Mouse (Mus musculus) CH12.LX (cell line): Measurements from ENCODE around the gene Terb1. TPM values are rescaled to one million over a fixed set of nuclear protein-coding genes. Genes with fewer than 3 reads are reported as not detected.

Experiments
- DNase-seq: peaks from one replicate; pipeline ENCODE4 v3.0.0-alpha.2; 2013; ENCODE audit errors: extremely low read depth
- H3K27ac ChIP-seq: 2 replicates; pipeline ENCODE4 v1.5.1; 2012; ENCODE audit warnings: low read depth, mild to moderate bottlenecking, control low read depth, moderate library complexity; ENCODE audit not compliant: insufficient read depth
- H3K27me3 ChIP-seq: replicated peaks from 2 replicates; pipeline ENCODE3; 2012; ENCODE audit warnings: inconsistent platforms
- H3K36me3 ChIP-seq, 2 experiments: replicated peaks in 1 of 2; 2 replicates each; pipeline versions ENCODE3 to v1.6.1; 2012; ENCODE audit warnings: inconsistent platforms in 1 of 2, low read length in 1 of 2, mild to moderate bottlenecking in 1 of 2, mixed read lengths in 1 of 2, moderate library complexity in 1 of 2; ENCODE audit not compliant: control insufficient read depth in 1 of 2, insufficient read depth in 1 of 2
- H3K4me1 ChIP-seq, 2 experiments: 2 replicates each; pipeline ENCODE4 v1.6.1; 2012; ENCODE audit warnings: inconsistent platforms in 1 of 2, moderate library complexity in 1 of 2; ENCODE audit not compliant: insufficient read depth in 2 of 2, control insufficient read depth in 1 of 2
- H3K4me2 ChIP-seq: 2 replicates; pipeline ENCODE4 v1.6.1; 2012; ENCODE audit warnings: low read depth, mild to moderate bottlenecking, control low read depth; ENCODE audit not compliant: poor library complexity, insufficient read depth, severe bottlenecking
- H3K4me3 ChIP-seq, 3 experiments: fragments of 150-350 bp in 1 of 3; sonication (generic) in 1 of 3; replicated peaks in 1 of 3; 2 replicates each; pipeline versions ENCODE3 to v1.5.1; 2011 to 2012; ENCODE audit warnings: low read depth in 2 of 3, low read length in 2 of 3, mild to moderate bottlenecking in 2 of 3, moderate library complexity in 2 of 3, control low read depth in 1 of 3, improper control_type of control experiment in 1 of 3, inconsistent platforms in 1 of 3, mixed read lengths in 1 of 3; ENCODE audit not compliant: poor library complexity in 1 of 3
- H3K79me2 ChIP-seq: replicated peaks from 2 replicates; pipeline ENCODE4 v1.6.1; 2012; ENCODE audit warnings: mild to moderate bottlenecking, moderate library complexity; ENCODE audit not compliant: control insufficient read depth, poor library complexity, insufficient read depth, severe bottlenecking; ENCODE audit errors: extremely low read depth
- H3K9ac ChIP-seq: 2 replicates; pipeline ENCODE4 v1.6.1; 2012; ENCODE audit warnings: low read depth, mild to moderate bottlenecking, control low read depth, moderate library complexity; ENCODE audit not compliant: insufficient read depth
- H3K9me3 ChIP-seq: replicated peaks from 2 replicates; pipeline ENCODE3; 2012; ENCODE audit warnings: low read length, inconsistent platforms, mixed read lengths
- CHD1 ChIP-seq: IDR thresholded peaks from 2 replicates; pipeline ENCODE4 v1.6.1; 2012; ENCODE audit warnings: low read depth, low read length, improper control_type of control experiment, inconsistent platforms
- EP300 ChIP-seq: IDR thresholded peaks from 2 replicates; pipeline ENCODE4 v1.6.1; 2011; ENCODE audit warnings: low read length, improper control_type of control experiment
- IRF4 ChIP-seq: IDR thresholded peaks from 2 replicates; pipeline ENCODE4 v1.6.1; 2014; ENCODE audit warnings: low read depth, mild to moderate bottlenecking, inconsistent platforms, low read length, improper control_type of control experiment
- MAFK ChIP-seq: IDR thresholded peaks from 2 replicates; pipeline ENCODE4 v1.6.1; 2011; ENCODE audit warnings: low read length, improper control_type of control experiment; ENCODE audit not compliant: insufficient replicate concordance
- MAX ChIP-seq: IDR thresholded peaks from 2 replicates; pipeline ENCODE4 v1.6.1; 2011; ENCODE audit warnings: low read length, improper control_type of control experiment
- MEF2A ChIP-seq: IDR thresholded peaks from 2 replicates; pipeline ENCODE4 v1.6.1; 2014; ENCODE audit warnings: low read depth, mild to moderate bottlenecking, inconsistent platforms, low read length, improper control_type of control experiment, borderline replicate concordance
- NELFE ChIP-seq: IDR thresholded peaks from 2 replicates; pipeline ENCODE4 v1.6.1; 2011; ENCODE audit warnings: low read depth, low read length, improper control_type of control experiment
- NRF1 ChIP-seq: IDR thresholded peaks from 2 replicates; pipeline ENCODE4 v1.6.1; 2014; ENCODE audit warnings: low read depth, mild to moderate bottlenecking, inconsistent platforms, low read length, improper control_type of control experiment, moderate library complexity
- PAX5 ChIP-seq: IDR thresholded peaks from 2 replicates; pipeline ENCODE4 v1.6.1; 2012; ENCODE audit warnings: low read length, inconsistent platforms, mixed read lengths
- POLR2AphosphoS2 ChIP-seq: IDR thresholded peaks from 2 replicates; pipeline ENCODE4 v1.6.1; 2011; ENCODE audit warnings: low read depth, low read length, improper control_type of control experiment
- RAD21 ChIP-seq: IDR thresholded peaks from 2 replicates; pipeline ENCODE4 v1.6.1; 2011; ENCODE audit warnings: low read depth, mild to moderate bottlenecking, low read length, improper control_type of control experiment, moderate library complexity
- RCOR1 ChIP-seq: conservative IDR thresholded peaks from 2 replicates; pipeline ENCODE4 v1.6.1; 2012; ENCODE audit warnings: low read depth, mild to moderate bottlenecking, inconsistent platforms, low read length, improper control_type of control experiment
- SIN3A ChIP-seq: IDR thresholded peaks from 2 replicates; pipeline ENCODE4 v1.6.1; 2012; ENCODE audit warnings: low read length, improper control_type of control experiment, inconsistent platforms
- SMC3 ChIP-seq: IDR thresholded peaks from 2 replicates; pipeline ENCODE4 v1.6.1; 2011; ENCODE audit warnings: low read depth, low read length, improper control_type of control experiment
- TBP ChIP-seq: conservative IDR thresholded peaks from 2 replicates; pipeline ENCODE4 v1.6.1; 2011; ENCODE audit warnings: low read depth, low read length, improper control_type of control experiment
- USF1 ChIP-seq: IDR thresholded peaks from 2 replicates; pipeline ENCODE4 v1.6.1; 2014; ENCODE audit warnings: low read depth, mild to moderate bottlenecking, inconsistent platforms, low read length, improper control_type of control experiment
- ZKSCAN1 ChIP-seq: IDR thresholded peaks from 2 replicates; pipeline ENCODE4 v1.6.1; 2012; ENCODE audit warnings: low read depth, inconsistent platforms, low read length, improper control_type of control experiment, borderline replicate concordance
- ZMIZ1 ChIP-seq: IDR thresholded peaks from 2 replicates; pipeline ENCODE4 v1.6.1; 2012; ENCODE audit warnings: low read depth, mild to moderate bottlenecking, inconsistent platforms, low read length, improper control_type of control experiment
- ZNF384 ChIP-seq: IDR thresholded peaks from 2 replicates; pipeline ENCODE4 v1.6.1; 2012; ENCODE audit warnings: low read depth, low read length, improper control_type of control experiment, inconsistent platforms
- dilution Hi-C: fragments of 300-500 bp; cut with MboI; formaldehyde crosslinking; loops from 2 replicates; pipeline ENCODE4 v1.14.3; 2020; ENCODE audit warnings: low sequenced_read_pairs; ENCODE audit not compliant: extremely low pct_unique_long_range_greater_than_20kb, extremely low pct_ligation_motif_present
- in situ Hi-C: fragments of 300-500 bp; cut with MboI; formaldehyde crosslinking; loops from 3 replicates; pipeline ENCODE4 v1.14.3; 2019; ENCODE audit warnings: low sequenced_read_pairs, low pct_ligation_motif_present, low pct_unique_long_range_greater_than_20kb, mixed read lengths
- polyA plus RNA-seq: library from polyadenylated mRNA; unstranded; fragments of >175 nt; gene quantifications from 2 replicates; pipeline ENCODE4 v1.2.1, GENCODE M21; 2012; ENCODE audit warnings: low read depth; ENCODE audit not compliant: insufficient read length
- total RNA-seq, 2 experiments: library from RNA; depleted of rRNA; stranded (reverse); fragments of 300-350 nt in 1 of 2; fragments of >200 nt in 1 of 2; gene quantifications; 2 replicates each; pipeline ENCODE4 v1.2.3; 2012 to 2014

Gene Terb1
- total and polyA plus RNA-seq, 3 experiments: not detected

GRCm38 (mm10) chr8:104555191-104555590, 45.5 kb upstream of the Terb1 start:
- Histone ChIP-seq H3K27me3 (peaks cover 3% of the 10 kb centered on the region), H3K79me2 (no peaks in the 10 kb centered on the region), H3K27ac (no peak overlapping the region), H3K36me3 (no peaks in the 10 kb centered on the region), H3K4me1 (peaks cover 0 to 13% of the 10 kb centered on the region in 2 experiments; a peak in 2 of 4 replicates), H3K4me3 (no peak overlapping the region), H3K4me2 (no peak overlapping the region), H3K9me3 (no peaks in the 10 kb centered on the region), H3K9ac (no peak overlapping the region)
- DNase-seq: no peak
- TF ChIP-seq MEF2A (no peak), PAX5 (no peak), USF1 (no peak), NRF1 (no peak), SIN3A (no peak)
- dilution Hi-C loops: no loop called here
- in situ Hi-C loops: no loop called here

- H3K4me2 ChIP-seq: no peak overlapping the region
- no peak overlapping the region for H3K4me3 ChIP-seq
- peaks cover 0 to 2% of the 10 kb centered on the region in 2 experiments for H3K36me3 ChIP-seq
- dilution Hi-C loops (no loop called here), in situ Hi-C loops (loop anchor here (25.0 kb wide), 1 partner anchor 181 kb away; no protein-coding TSS in a partner anchor)
- H3K27ac ChIP-seq: no peak overlapping the region
- DNase-seq: no peak
- no peaks in the 10 kb centered on the region for H3K79me2 ChIP-seq
- no peak overlapping the region for H3K9ac ChIP-seq
- no peaks in the 10 kb centered on the region for H3K9me3 ChIP-seq
- TF ChIP-seq CHD1 (no peak), ZNF384 (no peak), ZKSCAN1 (no peak), NRF1 (no peak), TBP (no peak), NELFE (no peak), POLR2AphosphoS2 (no peak), RAD21 (no peak), IRF4 (no peak), MEF2A (no peak), EP300 (no peak), MAFK (no peak), MAX (no peak), ZMIZ1 (no peak), RCOR1 (no peak), SMC3 (no peak)
- H3K27me3 ChIP-seq: no peaks in the 10 kb centered on the region
- peaks cover 7 to 8% of the 10 kb centered on the region in 2 experiments for H3K4me1 ChIP-seq
Measured at GRCm38 (mm10) chr8:104543440-104544045, 33.8 kb upstream of the Terb1 start.
